Mouse (Mus musculus) brain, embryonic 14.5 days (tissue): ENCODE data around the gene Strc.

Experiments used
- CTCF ChIP-seq: fragments of 200-500 bp; IDR thresholded peaks from 2 replicates; pipeline ENCODE4 v1.5.1; 2012; ENCODE audit warnings: inconsistent platforms, mild to moderate bottlenecking, moderate library complexity, borderline replicate concordance; ENCODE audit not compliant: insufficient read depth, insufficient read length; ENCODE audit errors: extremely low read depth
- POLR2A ChIP-seq: fragments of 200-500 bp; IDR thresholded peaks from 2 replicates; pipeline ENCODE4 v1.6.1; 2012; ENCODE audit warnings: mild to moderate bottlenecking, inconsistent platforms, borderline replicate concordance; ENCODE audit not compliant: poor library complexity, insufficient read depth, insufficient read length, severe bottlenecking; ENCODE audit errors: extremely low read depth

GRCm38 (mm10) chr2:121363656-121364055 lies 23.3 kb downstream of the Strc start:
- TF ChIP-seq POLR2A: no peak
- no peak for TF ChIP-seq CTCF
